Mouse (Mus musculus) hindbrain, embryonic 16.5 days (tissue): ENCODE measurements around the gene Hexb. TPM values are rescaled to one million over a fixed set of nuclear protein-coding genes. Genes with fewer than 3 reads are reported as not detected.

Experiments used
- polyA plus RNA-seq: library from polyadenylated mRNA; unstranded; fragments of >200 nt; fragmentation: Nextera tagmentation; extraction: Ambion mirVana; gene quantifications from 2 replicates; pipeline ENCODE4 v1.2.1, GENCODE M21; 2015

The Hexb gene
- polyA plus RNA-seq, 1 experiment from 2014 or later = 58.5 TPM

Other genes with a start within 250 kb of the Hexb start
- gene 1700029F12Rik, start 164.0 kb downstream of the Hexb start, polyA plus RNA-seq = not detected in 2 replicates
- gene Fam169a, start 131.1 kb downstream of the Hexb start, polyA plus RNA-seq = 28.1 and 31.9 TPM in 2 replicates
- gene Gm6169, start 99.1 kb downstream of the Hexb start, polyA plus RNA-seq = 0.69 and 1.4 TPM in 2 replicates
- gene Gfm2, start 60.4 kb downstream of the Hexb start, polyA plus RNA-seq = 30.3 and 31.9 TPM in 2 replicates
- 33.0 and 33.1 TPM in 2 replicates for gene Nsa2, start 60.4 kb downstream of the Hexb start, polyA plus RNA-seq
- gene Enc1, start 42.7 kb upstream of the Hexb start, polyA plus RNA-seq = 66.3 and 67.6 TPM in 2 replicates